ENCODE assay signal across 8 mouse cellular contexts in genomic region chr13:12386286-12386685, GRCm38 (mm10). TPM values are rescaled to one million over a fixed set of nuclear protein-coding genes. Genes with fewer than 3 reads are reported as not detected.
DNase-seq lines count a peak whose midpoint lies in the region; ATAC-seq and TF ChIP-seq lines count a peak whose summit lies in the region.

No protein-coding gene starts in this region.

- H3K9me3 ChIP-seq in heart, embryonic 10.5 days, result no peaks in the 10 kb centered on the region

- H3K4me1 ChIP-seq in heart, adult 2 months (ENCODE audit: control insufficient read depth, insufficient read depth, low read length), result no peaks in the 10 kb centered on the region
- H3K4me1 ChIP-seq in heart, embryonic 10.5 days, result no peaks in the 10 kb centered on the region

- no peaks in the 10 kb centered on the region for H3K27me3 ChIP-seq in heart, adult 2 months (ENCODE audit: control insufficient read depth, insufficient read depth, low read length)
- H3K27me3 ChIP-seq in heart, embryonic 10.5 days (ENCODE audit: insufficient read depth, poor library complexity, severe bottlenecking), result no peaks in the 10 kb centered on the region

- 0 out of 2 replicates have a peak, but pooled peaks have one; percentile 59 for ATAC-seq in megakaryocyte, adult 5-6 weeks (ENCODE audit: poor library complexity, severe bottlenecking)

- no peak overlapping the region for H3K4me3 ChIP-seq in heart, adult 2 months
- H3K4me3 ChIP-seq in heart, embryonic 10.5 days, result no peak overlapping the region

- H3K9ac ChIP-seq in heart, adult 2 months (ENCODE audit: low read depth, low read length), result no peak overlapping the region

- TF ChIP-seq CTCF in heart, adult 2 months (IDR thresholded peaks at IDR 0.05), result peak; percentile 89

- 0 out of 2 replicates have a peak, but pooled peaks cover 1% of the 10 kb centered on the region for H3K79me2 ChIP-seq in heart, adult 2 months (replicated peaks; ENCODE audit: control insufficient read depth, insufficient read depth, low read length)

- no peaks in the 10 kb centered on the region for H3K36me3 ChIP-seq in heart, adult 2 months (ENCODE audit: control insufficient read depth, insufficient read depth, low read length)
- no peaks in the 10 kb centered on the region for H3K36me3 ChIP-seq in heart, embryonic 10.5 days

- H3K27ac ChIP-seq in heart, adult 2 months, result no peak overlapping the region
- H3K27ac ChIP-seq in heart, embryonic 10.5 days, result no peak overlapping the region

- DNase-seq in heart, adult 2 months, result no peak
- DNase-seq in heart, embryonic 10.5 days (ENCODE audit: low spot score), result no peak
- DNase-seq in lung, postnatal 10 days, result peak; percentile 29
- DNase-seq in lung, postnatal 25 days (ENCODE audit: low spot score), result no peak
- DNase-seq in T-cell, adult 2 months (ENCODE audit: low spot score), result peak; percentile 31
- no peak for DNase-seq in urinary bladder, postnatal 14 days (ENCODE audit: low spot score)
- no peak for DNase-seq in layer of hippocampus, postnatal 25 days (ENCODE audit: extremely low spot score in 1 of 2, low spot score in 1 of 2)

- no peak for TF ChIP-seq POLR2A in heart, adult 2 months (IDR thresholded peaks at IDR 0.05; ENCODE audit: insufficient read depth, low read depth, low read length)

- intact Hi-C loops in heart, adult 2 months (cut with DNase I), result loop anchor here (1.0 to 5.0 kb wide), 2 partner anchors 89 to 176 kb away; no protein-coding TSS in a partner anchor

- no peak for TF ChIP-seq EP300 in heart, adult 2 months (IDR thresholded peaks at IDR 0.05; ENCODE audit: insufficient read depth, low read depth, low read length)

RNA-seq across cellular contexts. Expression of gene Heatr1, which starts 8.5 kb away (rescaled TPM):
- 10 to 100 TPM; 16.1 TPM for total RNA-seq in heart, adult 2 months (2021)
- 7.4 and 11.8 TPM in 2 replicates for polyA plus RNA-seq in heart, adult 2 months (2012; rRNA removed)
- 21.1 and 25.7 TPM in 2 replicates for polyA plus RNA-seq in heart, embryonic 10.5 days (2016; fragmentation: Nextera tagmentation; extraction: Ambion mirVana)
- total RNA-seq in megakaryocyte, adult 5-6 weeks (2015), result 15.8 and 18.7 TPM in 2 replicates
- 38.3 and 52.8 TPM in 2 replicates for total RNA-seq in megakaryocyte, adult 5-6 weeks (2017)
- total RNA-seq in layer of hippocampus, postnatal 25 days (2021), result 10 to 100 TPM; 26.5 to 31.4 TPM

RNA-seq across cellular contexts. Expression of gene Actn2, which starts 45.7 kb away (rescaled TPM):
- 1,000 to 10,000 TPM; 1,397 to 1,781 TPM for total RNA-seq in heart, adult 2 months (2021)
- polyA plus RNA-seq in heart, adult 2 months (2012; rRNA removed), result 1,690 and 1,900 TPM in 2 replicates
- polyA plus RNA-seq in heart, embryonic 10.5 days (2016; fragmentation: Nextera tagmentation; extraction: Ambion mirVana), result 647 and 1,387 TPM in 2 replicates
- 0.78 TPM in 1 of 2 replicates, not detected in the other for total RNA-seq in megakaryocyte, adult 5-6 weeks (2015)
- total RNA-seq in megakaryocyte, adult 5-6 weeks (2017), result 0.11 TPM in 1 of 2 replicates, not detected in the other
- 10 to 100 TPM; 16.9 to 17.6 TPM for total RNA-seq in layer of hippocampus, postnatal 25 days (2021)

Comparison
In these comparisons a context has a peak if more than half of its experiments do, and no peak if none do; other contexts are left out.
1. DNase-seq: peak in lung, postnatal 10 days (single experiment) and T-cell, adult 2 months (single experiment); none in heart, adult 2 months (0 of 2), heart, embryonic 10.5 days (single experiment), lung, postnatal 25 days (single experiment), urinary bladder, postnatal 14 days (single experiment) and layer of hippocampus, postnatal 25 days (0 of 2).
2. RNA of gene Actn2, which starts 45.7 kb away (total RNA-seq): 1,397 to 1,781 TPM in heart, adult 2 months; 16.9 to 17.6 TPM in layer of hippocampus, postnatal 25 days and 0.11 to 0.78 TPM in megakaryocyte, adult 5-6 weeks; every median in the first group is over 10 times any median in the second.